Mouse (Mus musculus) lung, postnatal 0 days (tissue): ENCODE data around the gene Phykpl. TPM values are rescaled to one million over a fixed set of nuclear protein-coding genes. Genes with fewer than 3 reads are reported as not detected.
A peak's percentile ranks its signal among the peaks of the same experiment; 100 is the strongest.

Experiments
- ATAC-seq: fragments of 200-750 bp; cut with Nextera tagmentation; 2 replicates; pipeline ENCODE4 v1.8.0; 2017; ENCODE audit warnings: moderate library complexity
- DNase-seq: peaks from one replicate; pipeline ENCODE4 v3.0.0-alpha.2; 2016; ENCODE audit warnings: low spot score
- H3K27ac ChIP-seq: fragments of 300-500 bp; sonication (generic); 2 replicates; pipeline ENCODE4 v1.5.1; 2014; ENCODE audit warnings: antibody characterized with exemption, mild to moderate bottlenecking, low read length, mixed read lengths
- H3K27me3 ChIP-seq: fragments of 300-500 bp; sonication (generic); replicated peaks from 2 replicates; pipeline ENCODE4 v1.6.1; 2014; ENCODE audit warnings: low read length, mixed read lengths; ENCODE audit not compliant: insufficient read depth
- H3K36me3 ChIP-seq: fragments of 300-500 bp; sonication (generic); 2 replicates; pipeline ENCODE4 v1.6.1; 2014; ENCODE audit warnings: low read length, mixed read lengths; ENCODE audit not compliant: insufficient read depth
- H3K4me1 ChIP-seq: fragments of 300-500 bp; sonication (generic); 2 replicates; pipeline ENCODE4 v1.6.1; 2014; ENCODE audit warnings: antibody characterized with exemption, low read depth, low read length, mixed read lengths; ENCODE audit not compliant: insufficient read depth
- H3K4me2 ChIP-seq: fragments of 300-500 bp; sonication (generic); replicated peaks from 2 replicates; pipeline ENCODE4 v1.6.1; 2014; ENCODE audit warnings: low read depth, mild to moderate bottlenecking, low read length, moderate library complexity, mixed read lengths
- H3K4me3 ChIP-seq: fragments of 300-500 bp; sonication (generic); 2 replicates; pipeline ENCODE4 v1.5.1; 2014; ENCODE audit warnings: low read depth, low read length
- H3K9ac ChIP-seq: fragments of 300-500 bp; sonication (generic); replicated peaks from 2 replicates; pipeline ENCODE4 v1.6.1; 2014; ENCODE audit warnings: low read depth, mild to moderate bottlenecking
- H3K9me3 ChIP-seq: fragments of 300-500 bp; sonication (generic); 2 replicates; pipeline ENCODE4 v1.6.1; 2016; ENCODE audit warnings: low read length, mixed read lengths
- CTCF ChIP-seq: IDR thresholded peaks from 2 replicates; pipeline ENCODE4 v1.5.1; 2016; ENCODE audit warnings: antibody characterized with exemption, mild to moderate bottlenecking
- EP300 ChIP-seq: IDR thresholded peaks from 2 replicates; pipeline ENCODE4 v1.6.1; 2016; ENCODE audit warnings: antibody characterized with exemption, mild to moderate bottlenecking, control low read depth
- WGBS: fragments of 180-500 bp; shearing (Covaris S2); extraction: QIAGEN DNeasy Blood & Tissue Kit; methylation state at CpG from one replicate; pipeline ENCODE4 v1.1.7; 2014; 5-methylcytosine and 5-hydroxymethylcytosine counted together
- polyA plus RNA-seq: library from polyadenylated mRNA; unstranded; fragments of >200 nt; fragmentation: Nextera tagmentation; extraction: Ambion mirVana; gene quantifications from 2 replicates; pipeline ENCODE4 v1.2.1, GENCODE M21; 2015

Phykpl gene
- polyA plus RNA-seq, 1 experiment from 2014 or later: 10.8 TPM

GRCm38 (mm10) chr11:51543487-51544050 is 41.0 kb upstream of the Phykpl start:
- Histone ChIP-seq H3K9me3 (no peaks in the 10 kb centered on the region), H3K4me2 (no peak overlapping the region), H3K9ac (no peak overlapping the region), H3K4me3 (no peak overlapping the region), H3K4me1 (no peaks in the 10 kb centered on the region), H3K36me3 (no peaks in the 10 kb centered on the region), H3K27ac (no peak overlapping the region), H3K27me3 (no peaks in the 10 kb centered on the region)
- TF ChIP-seq CTCF: no peak
- no peak for TF ChIP-seq EP300
- DNase-seq: no peak
- ATAC-seq: no peak
- 55% methylated on average over 7 of the region's 7 CpGs for WGBS

GRCm38 (mm10) chr11:51544413-51544812 is 40.1 kb upstream of the Phykpl start:
- TF ChIP-seq EP300 (no peak), CTCF (no peak)
- DNase-seq (no peak), ATAC-seq (no peak)
- Histone ChIP-seq H3K4me1 (no peaks in the 10 kb centered on the region), H3K4me3 (no peak overlapping the region), H3K36me3 (no peaks in the 10 kb centered on the region), H3K27me3 (no peaks in the 10 kb centered on the region), H3K27ac (no peak overlapping the region), H3K9ac (no peak overlapping the region), H3K4me2 (no peak overlapping the region), H3K9me3 (no peaks in the 10 kb centered on the region)
- WGBS: 51% methylated on average over 2 of the region's 2 CpGs

- WGBS: 49% methylated on average over 4 of the region's 4 CpGs
- Histone ChIP-seq H3K27me3 (no peaks in the 10 kb centered on the region), H3K9ac (no peak overlapping the region), H3K4me1 (peaks cover under 1% of the 10 kb centered on the region; the same call in 1 of the 2 replicates), H3K9me3 (no peaks in the 10 kb centered on the region), H3K36me3 (no peaks in the 10 kb centered on the region), H3K4me3 (no peak overlapping the region), H3K4me2 (no peak overlapping the region), H3K27ac (no peak overlapping the region)
- TF ChIP-seq CTCF (no peak), EP300 (no peak)
- DNase-seq (no peak), ATAC-seq (no peak)
Measured at GRCm38 (mm10) chr11:51545811-51546210, 38.7 kb upstream of the Phykpl start.

GRCm38 (mm10) chr11:51551253-51551652 is 33.3 kb upstream of the Phykpl start:
- peak; percentile 70 for ATAC-seq
- Histone ChIP-seq H3K9me3 (no peaks in the 10 kb centered on the region), H3K9ac (no peak overlapping the region), H3K27me3 (no peaks in the 10 kb centered on the region), H3K36me3 (no peaks in the 10 kb centered on the region), H3K4me1 (peaks cover 4% of the 10 kb centered on the region; the same call in 1 of the 2 replicates), H3K4me3 (no peak overlapping the region), H3K27ac (no peak overlapping the region), H3K4me2 (no peak overlapping the region)
- no peak for TF ChIP-seq EP300
- no peak for TF ChIP-seq CTCF
- 34% methylated on average over 5 of the region's 5 CpGs for WGBS
- peak; percentile 44 for DNase-seq

GRCm38 (mm10) chr11:51552091-51552490 is 32.5 kb upstream of the Phykpl start:
- no peaks in the 10 kb centered on the region for H3K9me3 ChIP-seq
- no peak for ATAC-seq
- WGBS: 63% methylated on average over 3 of the region's 3 CpGs
- H3K4me2 ChIP-seq: no peak overlapping the region
- no peak for DNase-seq
- peaks cover 4% of the 10 kb centered on the region; the same call in 1 of the 2 replicates for H3K4me1 ChIP-seq
- H3K27me3 ChIP-seq: no peaks in the 10 kb centered on the region
- no peak for TF ChIP-seq CTCF
- no peak for TF ChIP-seq EP300
- no peak overlapping the region for H3K9ac ChIP-seq
- no peak overlapping the region for H3K27ac ChIP-seq
- H3K36me3 ChIP-seq: no peaks in the 10 kb centered on the region
- no peak overlapping the region for H3K4me3 ChIP-seq

GRCm38 (mm10) chr11:51554590-51554989 is 30.0 kb upstream of the Phykpl start:
- Histone ChIP-seq H3K4me3 (no peak overlapping the region), H3K9ac (no peak overlapping the region), H3K36me3 (no peaks in the 10 kb centered on the region), H3K4me1 (peaks cover 4% of the 10 kb centered on the region; the same call in 1 of the 2 replicates), H3K27me3 (no peaks in the 10 kb centered on the region), H3K4me2 (no peak overlapping the region), H3K27ac (no peak overlapping the region), H3K9me3 (no peaks in the 10 kb centered on the region)
- no peak for DNase-seq
- no peak for TF ChIP-seq EP300
- TF ChIP-seq CTCF: no peak
- 75% methylated on average over 9 of the region's 10 CpGs for WGBS
- no peak for ATAC-seq

GRCm38 (mm10) chr11:51555066-51555465 is 29.5 kb upstream of the Phykpl start:
- H3K27me3 ChIP-seq: no peaks in the 10 kb centered on the region
- ATAC-seq: no peak
- 58% methylated on average over 2 of the region's 2 CpGs for WGBS

More at GRCm38 (mm10) chr11:51555066-51555465, 29.5 kb upstream of the Phykpl start:
- no peak for DNase-seq
- H3K4me1 ChIP-seq: peaks cover 4% of the 10 kb centered on the region; the same call in 1 of the 2 replicates
- no peak overlapping the region for H3K27ac ChIP-seq
- H3K9ac ChIP-seq: no peak overlapping the region
- TF ChIP-seq EP300: no peak
- no peak for TF ChIP-seq CTCF
- no peaks in the 10 kb centered on the region for H3K36me3 ChIP-seq
- H3K4me3 ChIP-seq: no peak overlapping the region
- H3K9me3 ChIP-seq: no peaks in the 10 kb centered on the region
- H3K4me2 ChIP-seq: no peak overlapping the region
